Mouse (Mus musculus): ENCODE measurements around the gene Ano6. TPM values are rescaled to one million over a fixed set of nuclear protein-coding genes. Genes with fewer than 3 reads are reported as not detected.

Ano6 gene
- 15.1 and 172 TPM in 2 replicates for polyA plus RNA-seq (2012; rRNA removed)

- peak within 1 kb of the TSS; percentile 86 for H3K27ac ChIP-seq (ENCODE audit: insufficient read depth, low read depth, low read length)
- TF ChIP-seq CTCF (IDR thresholded peaks at IDR 0.05; ENCODE audit: extremely low read depth, insufficient read length, insufficient replicate concordance, low read depth, low read length) (peak; percentile 24; the same call in 1 of the 2 replicates), POLR2A (IDR thresholded peaks at IDR 0.05; ENCODE audit: low read depth, low read length) (peak; percentile 88)
- H3K4me3 ChIP-seq (ENCODE audit: low read depth, low read length): peak within 1 kb of the TSS; percentile 84
- H3K27me3 ChIP-seq (ENCODE audit: control insufficient read depth, insufficient read depth, low read length): no peaks in the 10 kb centered on the region
- H3K4me1 ChIP-seq (ENCODE audit: control insufficient read depth, insufficient read depth, insufficient read length, low read length): peaks cover 12% of the 10 kb centered on the region
- under 1% methylated on average over 51 of the region's 51 CpGs for WGBS
- H3K36me3 ChIP-seq (ENCODE audit: control insufficient read depth, insufficient read depth, low read length): peaks cover 8% of the 10 kb centered on the region
Observed at GRCm38 (mm10) chr15:95790529-95791071, at the start of gene Ano6. Gene Ano6, plus strand, starts transcription at chr15:95790843.

GRCm38 (mm10) chr15:95742955-95743354 lies 47.7 kb upstream of the Ano6 start:
- TF ChIP-seq CTCF (IDR thresholded peaks at IDR 0.05; ENCODE audit: extremely low read depth, insufficient read length, insufficient replicate concordance, low read depth, low read length) (no peak), POLR2A (IDR thresholded peaks at IDR 0.05; ENCODE audit: low read depth, low read length) (no peak)
- no peaks in the 10 kb centered on the region for H3K36me3 ChIP-seq (ENCODE audit: control insufficient read depth, insufficient read depth, low read length)
- H3K27ac ChIP-seq (ENCODE audit: insufficient read depth, low read depth, low read length): no peak overlapping the region
- WGBS: 55% methylated on average over 6 of the region's 6 CpGs
- H3K27me3 ChIP-seq (ENCODE audit: control insufficient read depth, insufficient read depth, low read length): 0 out of 2 replicates have a peak, but pooled peaks cover 2% of the 10 kb centered on the region
- no peak overlapping the region for H3K4me3 ChIP-seq (ENCODE audit: low read depth, low read length)
- H3K4me1 ChIP-seq (ENCODE audit: control insufficient read depth, insufficient read depth, insufficient read length, low read length): no peaks in the 10 kb centered on the region

GRCm38 (mm10) chr15:95743856-95744255 lies 46.8 kb upstream of the Ano6 start:
- WGBS: 40% methylated on average over 2 of the region's 2 CpGs
- Histone ChIP-seq H3K36me3 (ENCODE audit: control insufficient read depth, insufficient read depth, low read length) (no peaks in the 10 kb centered on the region), H3K27ac (ENCODE audit: insufficient read depth, low read depth, low read length) (no peak overlapping the region), H3K4me1 (ENCODE audit: control insufficient read depth, insufficient read depth, insufficient read length, low read length) (no peaks in the 10 kb centered on the region), H3K27me3 (ENCODE audit: control insufficient read depth, insufficient read depth, low read length) (0 out of 2 replicates have a peak, but pooled peaks cover 2% of the 10 kb centered on the region), H3K4me3 (ENCODE audit: low read depth, low read length) (no peak overlapping the region)
- TF ChIP-seq CTCF (IDR thresholded peaks at IDR 0.05; ENCODE audit: extremely low read depth, insufficient read length, insufficient replicate concordance, low read depth, low read length) (no peak), POLR2A (IDR thresholded peaks at IDR 0.05; ENCODE audit: low read depth, low read length) (no peak)

GRCm38 (mm10) chr15:95745346-95746106 lies 45.1 kb upstream of the Ano6 start:
- Histone ChIP-seq H3K27ac (ENCODE audit: insufficient read depth, low read depth, low read length) (no peak overlapping the region), H3K27me3 (ENCODE audit: control insufficient read depth, insufficient read depth, low read length) (0 out of 2 replicates have a peak, but pooled peaks cover 2% of the 10 kb centered on the region), H3K36me3 (ENCODE audit: control insufficient read depth, insufficient read depth, low read length) (no peaks in the 10 kb centered on the region), H3K4me1 (ENCODE audit: control insufficient read depth, insufficient read depth, insufficient read length, low read length) (no peaks in the 10 kb centered on the region), H3K4me3 (ENCODE audit: low read depth, low read length) (no peak overlapping the region)
- 74% methylated on average over 11 of the region's 11 CpGs for WGBS
- no peak for TF ChIP-seq CTCF (IDR thresholded peaks at IDR 0.05; ENCODE audit: extremely low read depth, insufficient read length, insufficient replicate concordance, low read depth, low read length)
- TF ChIP-seq POLR2A (IDR thresholded peaks at IDR 0.05; ENCODE audit: low read depth, low read length): no peak

GRCm38 (mm10) chr15:95746513-95746912 lies 44.1 kb upstream of the Ano6 start:
- 74% methylated on average over 5 of the region's 5 CpGs for WGBS

GRCm38 (mm10) chr15:95746955-95747931 lies 43.4 kb upstream of the Ano6 start:
- Histone ChIP-seq H3K4me1 (ENCODE audit: control insufficient read depth, insufficient read depth, insufficient read length, low read length) (no peaks in the 10 kb centered on the region), H3K4me3 (ENCODE audit: low read depth, low read length) (no peak overlapping the region), H3K27ac (ENCODE audit: insufficient read depth, low read depth, low read length) (no peak overlapping the region), H3K36me3 (ENCODE audit: control insufficient read depth, insufficient read depth, low read length) (no peaks in the 10 kb centered on the region), H3K27me3 (ENCODE audit: control insufficient read depth, insufficient read depth, low read length) (0 out of 2 replicates have a peak, but pooled peaks cover 2% of the 10 kb centered on the region)
- WGBS: 80% methylated on average over 16 of the region's 16 CpGs
- TF ChIP-seq POLR2A (IDR thresholded peaks at IDR 0.05; ENCODE audit: low read depth, low read length) (no peak), CTCF (IDR thresholded peaks at IDR 0.05; ENCODE audit: extremely low read depth, insufficient read length, insufficient replicate concordance, low read depth, low read length) (no peak)

More at GRCm38 (mm10) chr15:95746513-95746912, 44.1 kb upstream of the Ano6 start:
- Histone ChIP-seq H3K4me3 (ENCODE audit: low read depth, low read length) (no peak overlapping the region), H3K4me1 (ENCODE audit: control insufficient read depth, insufficient read depth, insufficient read length, low read length) (no peaks in the 10 kb centered on the region), H3K27ac (ENCODE audit: insufficient read depth, low read depth, low read length) (no peak overlapping the region), H3K36me3 (ENCODE audit: control insufficient read depth, insufficient read depth, low read length) (no peaks in the 10 kb centered on the region), H3K27me3 (ENCODE audit: control insufficient read depth, insufficient read depth, low read length) (0 out of 2 replicates have a peak, but pooled peaks cover 2% of the 10 kb centered on the region)
- no peak for TF ChIP-seq POLR2A (IDR thresholded peaks at IDR 0.05; ENCODE audit: low read depth, low read length)
- TF ChIP-seq CTCF (IDR thresholded peaks at IDR 0.05; ENCODE audit: extremely low read depth, insufficient read length, insufficient replicate concordance, low read depth, low read length): no peak

Data from small intestine, adult 2 months (tissue).